Mouse (Mus musculus) liver, embryonic 16.5 days (tissue): ENCODE results near the gene Prr15l. TPM values are rescaled to one million over a fixed set of nuclear protein-coding genes. Genes with fewer than 3 reads are reported as not detected.

Experiments used
- ATAC-seq: fragments of 200-750 bp; cut with Nextera tagmentation; 2 replicates; pipeline ENCODE4 v1.8.0; 2017; ENCODE audit warnings: low read depth, mild to moderate bottlenecking, moderate number of reproducible peaks, moderate library complexity
- H3K27ac ChIP-seq: fragments of 300-500 bp; sonication (generic); 2 replicates; pipeline ENCODE4 v1.5.1; 2014; ENCODE audit warnings: mild to moderate bottlenecking, low read length
- H3K27me3 ChIP-seq: fragments of 300-500 bp; sonication (generic); 2 replicates; pipeline ENCODE4 v1.6.1; 2014; ENCODE audit warnings: low read depth, low read length, mixed read lengths; ENCODE audit not compliant: control insufficient read depth, insufficient read depth
- H3K36me3 ChIP-seq: fragments of 300-500 bp; sonication (generic); 2 replicates; pipeline ENCODE4 v1.6.1; 2014; ENCODE audit warnings: mild to moderate bottlenecking; ENCODE audit not compliant: control insufficient read depth, insufficient read depth
- H3K4me1 ChIP-seq: fragments of 300-500 bp; sonication (generic); 2 replicates; pipeline ENCODE4 v1.6.1; 2014; ENCODE audit warnings: low read depth, low read length, mixed read lengths; ENCODE audit not compliant: control insufficient read depth
- H3K4me2 ChIP-seq: fragments of 300-500 bp; sonication (generic); 2 replicates; pipeline ENCODE4 v1.6.1; 2014; ENCODE audit warnings: low read depth, low read length, mixed read lengths
- H3K4me3 ChIP-seq: fragments of 300-500 bp; sonication (generic); 2 replicates; pipeline ENCODE4 v1.5.1; 2014; ENCODE audit warnings: low read depth, mild to moderate bottlenecking, low read length
- H3K9ac ChIP-seq: fragments of 300-500 bp; sonication (generic); 2 replicates; pipeline ENCODE4 v1.6.1; 2014; ENCODE audit warnings: low read depth, low read length
- H3K9me3 ChIP-seq: fragments of 300-500 bp; sonication (generic); replicated peaks from 2 replicates; pipeline ENCODE4 v1.6.1; 2016; ENCODE audit warnings: low read length; ENCODE audit not compliant: control insufficient read depth
- WGBS: fragments of 180-500 bp; shearing (Covaris S2); extraction: QIAGEN DNeasy Blood & Tissue Kit; methylation state at CpG from one replicate; pipeline ENCODE4 v1.1.7; 2014; ENCODE audit not compliant: insufficient replicate concordance; 5-methylcytosine and 5-hydroxymethylcytosine counted together
- polyA plus RNA-seq: library from polyadenylated mRNA; unstranded; fragments of >200 nt; fragmentation: Nextera tagmentation; extraction: Ambion mirVana; gene quantifications from 2 replicates; pipeline ENCODE4 v1.2.1, GENCODE M21; 2015

Prr15l gene
- polyA plus RNA-seq, 1 experiment from 2014 or later, result 7.1 TPM

GRCm38 (mm10) chr11:96899449-96900306 is 28.2 kb upstream of the Prr15l start:
- Histone ChIP-seq H3K9ac (no peak overlapping the region), H3K9me3 (no peaks in the 10 kb centered on the region), H3K27me3 (no peaks in the 10 kb centered on the region; the same call in 1 of the 2 replicates), H3K36me3 (no peaks in the 10 kb centered on the region), H3K4me3 (no peak overlapping the region), H3K4me2 (no peak overlapping the region), H3K27ac (no peak overlapping the region), H3K4me1 (no peaks in the 10 kb centered on the region)
- WGBS, result 59% methylated on average over 13 of the region's 13 CpGs
- ATAC-seq, result no peak

DNA sequence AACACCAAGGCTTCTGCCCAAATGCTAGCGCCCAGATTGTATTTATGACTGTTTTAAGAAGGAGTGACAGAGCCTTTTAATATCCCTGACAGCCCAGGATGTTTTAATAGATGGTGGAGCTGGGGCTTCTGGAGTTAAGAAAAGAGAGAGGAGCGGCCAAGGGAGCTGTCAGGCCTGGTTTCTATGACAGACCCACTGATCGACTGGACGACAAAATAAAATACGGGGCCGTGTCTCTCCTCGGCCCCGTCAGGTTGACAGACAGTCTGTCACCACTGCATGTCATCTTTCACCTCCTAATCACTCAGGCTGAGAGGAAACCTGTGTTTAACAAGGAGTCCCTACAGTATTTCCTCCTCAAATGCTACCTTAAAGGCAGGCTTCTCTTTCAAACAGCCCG is 26.6 kb upstream of the Prr15l start:
- Histone ChIP-seq H3K9ac (no peak overlapping the region), H3K27ac (no peak overlapping the region), H3K9me3 (no peaks in the 10 kb centered on the region), H3K36me3 (no peaks in the 10 kb centered on the region), H3K4me2 (no peak overlapping the region), H3K4me3 (no peak overlapping the region), H3K4me1 (no peaks in the 10 kb centered on the region), H3K27me3 (no peaks in the 10 kb centered on the region; the same call in 1 of the 2 replicates)
- ATAC-seq, result no peak
- 78% methylated on average over 9 of the region's 9 CpGs for WGBS

GRCm38 (mm10) chr11:96902639-96903635 is 25.0 kb upstream of the Prr15l start:
- Histone ChIP-seq H3K4me2 (no peak overlapping the region), H3K27me3 (no peaks in the 10 kb centered on the region; the same call in 1 of the 2 replicates), H3K36me3 (peaks cover 5% of the 10 kb centered on the region; the same call in 1 of the 2 replicates), H3K4me1 (no peaks in the 10 kb centered on the region; the same call in none of the 2 replicates), H3K9ac (no peak overlapping the region), H3K27ac (no peak overlapping the region), H3K9me3 (no peaks in the 10 kb centered on the region), H3K4me3 (no peak overlapping the region)
- WGBS, result 47% methylated on average over 16 of the region's 16 CpGs
- no peak for ATAC-seq

DNA sequence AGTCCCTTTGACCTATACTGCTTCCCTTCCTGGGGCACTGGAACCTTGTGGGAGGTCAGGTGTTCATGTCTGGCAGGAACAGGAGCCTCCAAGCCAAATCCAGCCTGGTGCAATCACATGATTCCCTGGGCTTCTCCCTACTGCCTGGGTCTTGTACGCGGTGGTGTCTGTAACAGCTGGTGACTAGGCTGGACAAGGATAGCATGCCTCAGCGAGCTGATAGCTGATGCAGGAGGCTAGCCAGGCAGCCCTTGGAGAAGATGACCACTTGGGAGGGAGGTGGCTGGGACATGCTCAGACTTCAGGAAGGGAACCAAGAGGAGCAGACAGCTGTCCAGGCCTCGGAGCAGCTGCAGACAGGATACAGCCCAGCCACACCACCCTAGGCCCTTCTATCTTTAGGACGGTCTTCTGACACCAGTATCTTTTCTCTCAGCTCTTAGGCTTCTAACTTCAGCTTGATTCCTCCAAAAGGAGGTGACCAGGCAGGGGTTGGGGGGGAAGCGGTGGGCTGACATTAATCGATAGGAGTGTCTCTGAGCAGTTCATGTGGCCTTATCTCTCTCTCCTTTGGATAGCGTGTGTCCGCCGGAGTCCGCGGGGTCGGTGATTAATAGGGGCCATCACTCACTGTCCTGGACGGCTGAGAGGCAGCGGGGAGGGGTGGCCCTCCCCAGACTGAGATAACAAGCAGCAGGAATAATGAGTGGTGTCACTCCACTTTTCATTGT is 21.3 kb upstream of the Prr15l start:
- 36% methylated on average over 15 of the region's 15 CpGs for WGBS
- Histone ChIP-seq H3K9me3 (no peaks in the 10 kb centered on the region), H3K27ac (no peak overlapping the region), H3K4me2 (no peak overlapping the region), H3K36me3 (peaks cover 10% of the 10 kb centered on the region), H3K9ac (no peak overlapping the region), H3K27me3 (no peaks in the 10 kb centered on the region; the same call in 1 of the 2 replicates), H3K4me3 (no peak overlapping the region), H3K4me1 (peaks cover 2% of the 10 kb centered on the region)
- no peak for ATAC-seq

DNA sequence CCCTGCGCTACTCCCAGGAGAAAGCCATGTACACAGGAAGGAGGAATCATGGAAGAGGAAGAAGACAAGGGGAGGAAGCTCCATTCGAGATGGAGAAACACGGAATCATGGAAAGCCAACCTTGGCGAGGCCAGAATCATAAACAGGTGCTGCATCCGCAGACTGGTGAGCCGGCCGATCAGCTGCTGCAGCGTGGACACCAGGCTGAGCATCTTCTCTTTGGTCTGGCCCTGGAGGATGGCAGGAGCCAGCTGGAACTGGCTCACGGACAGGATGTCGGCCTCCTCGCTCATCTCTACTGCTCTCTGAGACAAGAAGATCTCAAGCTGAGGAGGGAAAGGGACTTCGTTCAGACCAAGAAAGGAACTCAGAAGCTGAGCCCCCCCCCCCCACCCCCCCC is 19.3 kb upstream of the Prr15l start:
- peaks cover 2% of the 10 kb centered on the region for H3K4me1 ChIP-seq
- peaks cover 10% of the 10 kb centered on the region for H3K36me3 ChIP-seq
- no peak overlapping the region for H3K4me2 ChIP-seq
- no peaks in the 10 kb centered on the region for H3K27me3 ChIP-seq
- no peak for ATAC-seq
- WGBS, result 81% methylated on average over 12 of the region's 12 CpGs
- H3K4me3 ChIP-seq, result no peak overlapping the region
- no peak overlapping the region for H3K9ac ChIP-seq
- H3K27ac ChIP-seq, result no peak overlapping the region
- no peaks in the 10 kb centered on the region for H3K9me3 ChIP-seq

DNA sequence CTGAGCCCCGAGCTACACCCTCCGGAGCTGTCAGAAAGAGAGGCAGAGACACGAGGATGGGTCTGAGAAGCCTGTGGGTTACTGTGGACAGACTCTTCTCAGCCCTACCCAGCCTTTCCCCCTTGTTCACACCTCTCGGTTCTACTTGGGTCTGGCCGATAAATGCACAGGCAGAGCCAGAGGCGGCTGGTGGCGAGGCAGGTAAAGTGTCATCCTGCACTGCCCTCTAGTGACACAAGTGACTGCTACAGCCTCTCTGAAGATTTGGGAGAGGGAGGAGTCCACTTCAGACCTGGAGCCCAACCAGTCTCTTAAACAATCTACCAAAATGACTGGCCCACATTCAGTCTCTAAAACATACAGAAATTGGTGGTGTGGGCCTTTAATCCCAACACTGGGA is 17.9 kb upstream of the Prr15l start:
- no peak overlapping the region for H3K27ac ChIP-seq
- WGBS, result 32% methylated on average over 7 of the region's 7 CpGs
- ATAC-seq, result no peak
- no peak overlapping the region for H3K4me2 ChIP-seq
- no peak overlapping the region for H3K4me3 ChIP-seq
- H3K9me3 ChIP-seq, result no peaks in the 10 kb centered on the region
- H3K4me1 ChIP-seq, result peaks cover 6% of the 10 kb centered on the region
- H3K36me3 ChIP-seq, result peaks cover 10% of the 10 kb centered on the region
- no peaks in the 10 kb centered on the region for H3K27me3 ChIP-seq
- no peak overlapping the region for H3K9ac ChIP-seq

DNA sequence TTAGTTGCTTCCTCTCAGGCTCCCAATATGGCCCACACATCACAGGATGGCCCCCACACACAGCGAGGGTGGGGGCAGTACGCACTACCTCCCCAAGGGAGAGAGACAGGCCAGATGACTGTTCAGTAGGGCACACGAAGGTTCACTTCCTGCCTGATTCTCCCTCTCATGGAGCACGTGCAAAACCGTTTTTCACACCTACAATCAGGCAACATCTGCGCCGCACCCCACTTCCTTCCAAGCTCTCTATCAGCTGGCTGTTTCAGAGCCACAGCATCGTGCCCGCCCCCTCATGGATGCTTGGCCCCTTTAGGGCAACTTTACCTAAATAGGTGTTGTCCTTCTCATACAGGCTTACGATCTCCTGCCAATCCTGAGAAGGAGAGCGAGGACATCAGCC is 15.2 kb upstream of the Prr15l start:
- Histone ChIP-seq H3K4me1 (peaks cover 25% of the 10 kb centered on the region), H3K4me3 (no peak overlapping the region), H3K4me2 (no peak overlapping the region), H3K9me3 (no peaks in the 10 kb centered on the region), H3K27me3 (no peaks in the 10 kb centered on the region), H3K9ac (no peak overlapping the region), H3K27ac (no peak overlapping the region), H3K36me3 (peaks cover 8% of the 10 kb centered on the region)
- 48% methylated on average over 11 of the region's 11 CpGs for WGBS
- ATAC-seq, result no peak

DNA sequence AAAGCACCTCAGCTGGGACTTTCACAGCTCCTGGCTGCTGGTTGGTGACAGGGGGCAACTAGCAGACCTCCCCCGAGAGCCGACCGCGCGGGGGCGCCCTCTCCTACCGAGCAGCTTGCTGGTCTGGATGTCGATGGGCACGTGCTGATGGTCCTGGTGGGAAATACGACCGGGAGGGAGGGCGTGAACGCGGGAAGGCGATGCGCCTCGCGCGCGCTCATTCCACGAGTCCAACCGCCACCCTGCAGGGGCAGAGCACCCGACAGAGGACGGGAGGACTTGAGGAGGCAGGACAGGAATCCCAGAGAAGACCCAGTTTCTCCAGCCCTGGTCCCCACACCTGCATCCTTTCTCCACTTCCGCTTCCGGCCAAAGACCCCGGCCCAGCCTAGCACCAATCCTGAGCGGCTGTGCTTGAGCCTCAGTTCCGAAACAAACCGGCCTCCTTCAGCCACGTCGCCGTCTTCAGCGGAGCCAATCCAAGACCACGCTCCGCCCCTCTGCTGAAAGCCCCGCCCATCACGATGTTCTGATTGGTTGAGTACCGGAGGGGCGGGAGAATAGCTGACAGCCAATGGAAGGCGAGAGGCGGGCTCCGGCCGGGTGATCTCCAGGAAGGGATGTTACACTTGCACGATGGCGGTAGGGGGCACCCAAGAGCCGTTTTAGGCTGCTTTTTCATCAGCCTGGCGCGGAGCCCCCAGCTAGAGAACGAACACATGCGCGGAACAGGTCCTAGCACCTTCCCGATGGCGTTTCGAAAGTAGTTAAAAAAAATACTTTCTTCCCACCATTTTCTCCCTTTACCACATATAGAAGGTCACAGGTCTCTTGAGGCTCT is 11.6 kb upstream of the Prr15l start, which contains the start of gene Cdk5rap3:
TSS of gene Cdk5rap3 (minus strand) at position 453 of the 841 bp plus-strand sequence.
- Histone ChIP-seq H3K9ac (peak within 1 kb of the TSS; percentile 82), H3K4me1 (peaks cover 47% of the 10 kb centered on the region), H3K4me2 (peak within 1 kb of the TSS; percentile 97), H3K36me3 (no peaks in the 10 kb centered on the region; the same call in 1 of the 2 replicates), H3K27ac (peak within 1 kb of the TSS; percentile 93), H3K9me3 (no peaks in the 10 kb centered on the region), H3K27me3 (no peaks in the 10 kb centered on the region), H3K4me3 (peak within 1 kb of the TSS; percentile 83)
- ATAC-seq, result peak; percentile 84
- whole genome bisulfite sequencing, result under 1% methylated on average over 55 of the region's 55 CpGs
